Mouse (Mus musculus) kidney, postnatal 25 days (tissue): ENCODE results near the gene Iqschfp.

Experiments
- DNase-seq, 2 experiments: peaks; one replicate each; pipeline ENCODE4 v3.0.0; 2021; ENCODE audit warnings: mixed read lengths in 2 of 2

The Iqschfp gene

GRCm38 (mm10) chr3:68610011-68610410 lies 718.0 kb downstream of the Iqschfp start:
- DNase-seq: no peak

- peak; percentile 39 to 62 for DNase-seq
Observed at GRCm38 (mm10) chr3:68610598-68611261, 718.7 kb downstream of the Iqschfp start.

GRCm38 (mm10) chr3:68615042-68615810 lies 723.2 kb downstream of the Iqschfp start:
- no peak for DNase-seq

- no peak for DNase-seq
Observed at GRCm38 (mm10) chr3:68616363-68616762, 724.3 kb downstream of the Iqschfp start.

GRCm38 (mm10) chr3:68617708-68618107 lies 725.7 kb downstream of the Iqschfp start:
- no peak for DNase-seq

GRCm38 (mm10) chr3:68619097-68619496 lies 727.1 kb downstream of the Iqschfp start:
- DNase-seq: no peak

GRCm38 (mm10) chr3:68621971-68622370 lies 729.9 kb downstream of the Iqschfp start:
- no peak for DNase-seq

GRCm38 (mm10) chr3:68623036-68623435 lies 731.0 kb downstream of the Iqschfp start:
- DNase-seq: no peak

- DNase-seq: no peak
Observed at GRCm38 (mm10) chr3:68624471-68624870, 732.4 kb downstream of the Iqschfp start.

- DNase-seq: no peak
Observed at GRCm38 (mm10) chr3:68630261-68630660, 738.2 kb downstream of the Iqschfp start.

GRCm38 (mm10) chr3:68630821-68631220 lies 738.8 kb downstream of the Iqschfp start:
- no peak for DNase-seq

- no peak for DNase-seq
Observed at GRCm38 (mm10) chr3:68632714-68633113, 740.7 kb downstream of the Iqschfp start.

- DNase-seq: no peak
Observed at GRCm38 (mm10) chr3:68633577-68633976, 741.5 kb downstream of the Iqschfp start.

GRCm38 (mm10) chr3:68637960-68638359 lies 745.9 kb downstream of the Iqschfp start:
- no peak for DNase-seq

GRCm38 (mm10) chr3:68638703-68639102 lies 746.7 kb downstream of the Iqschfp start:
- DNase-seq: no peak

- DNase-seq: no peak
Observed at GRCm38 (mm10) chr3:68642935-68643334, 750.9 kb downstream of the Iqschfp start.

- DNase-seq: peak in 1 of 2 experiments; percentile 23
Observed at GRCm38 (mm10) chr3:68646387-68647130, 754.5 kb downstream of the Iqschfp start.

- no peak for DNase-seq
Observed at GRCm38 (mm10) chr3:68647282-68647681, 755.2 kb downstream of the Iqschfp start.

GRCm38 (mm10) chr3:68650251-68650650 lies 758.2 kb downstream of the Iqschfp start:
- no peak for DNase-seq

GRCm38 (mm10) chr3:68656607-68657352 lies 764.7 kb downstream of the Iqschfp start:
- no peak for DNase-seq

- DNase-seq: no peak
Observed at GRCm38 (mm10) chr3:68657589-68658245, 765.7 kb downstream of the Iqschfp start.

GRCm38 (mm10) chr3:68659996-68660395 lies 768.0 kb downstream of the Iqschfp start:
- DNase-seq: no peak
